Mouse (Mus musculus): Measurements from ENCODE around the gene Myl7.
"Not testable (repeated sequence)": the region's sequence is repeated elsewhere in the genome, so short reads cannot be mapped to it uniquely, and the experiment has no call there.

Gene Myl7

DNA sequence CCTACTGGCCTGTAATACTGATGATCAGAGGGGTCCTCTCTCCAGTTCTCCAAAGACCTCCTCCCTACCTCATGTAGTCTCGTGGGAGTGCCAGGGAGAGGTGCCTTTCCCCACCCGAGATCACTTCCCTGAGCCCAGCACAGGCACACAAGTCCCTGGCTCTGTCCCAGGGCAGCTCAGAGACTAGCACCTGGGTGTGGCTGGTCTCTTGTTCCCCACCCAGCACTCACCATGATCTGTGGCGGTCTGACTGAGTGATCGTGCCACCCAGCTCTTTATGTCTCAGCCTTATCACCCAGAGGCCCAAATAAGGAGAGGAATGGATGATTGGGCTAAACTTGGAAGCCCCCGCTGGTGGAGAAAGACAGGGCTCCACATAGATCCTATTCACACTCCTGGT is at the start of gene Myl7:
Gene Myl7 (minus strand): TSS at position 252 of the 400 bp plus-strand sequence.
- no peak for DNase-seq

DNA sequence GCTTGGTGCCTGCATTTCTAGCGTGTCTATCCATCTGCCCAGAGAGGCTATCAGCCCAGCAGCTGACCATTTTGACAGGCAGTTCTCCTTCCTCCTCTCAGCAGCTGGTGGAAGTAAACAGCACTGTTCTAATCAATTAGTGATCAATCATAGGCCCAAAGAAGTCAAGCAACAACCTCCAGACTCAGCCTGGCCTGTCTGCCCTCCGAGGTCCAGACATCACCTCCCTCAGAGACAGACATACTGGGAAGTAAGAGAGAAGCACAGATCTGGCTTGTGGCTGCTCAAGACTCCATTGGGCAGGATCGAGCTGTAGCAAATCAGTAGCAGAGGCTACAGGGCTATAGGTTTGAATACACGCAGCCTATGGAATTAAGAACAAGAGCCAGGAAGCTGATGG is 49.2 kb upstream of the Myl7 start:
- no peak for DNase-seq

GRCm38 (mm10) chr11:5945096-5945495 is 46.5 kb upstream of the Myl7 start:
- no peak for DNase-seq

DNA sequence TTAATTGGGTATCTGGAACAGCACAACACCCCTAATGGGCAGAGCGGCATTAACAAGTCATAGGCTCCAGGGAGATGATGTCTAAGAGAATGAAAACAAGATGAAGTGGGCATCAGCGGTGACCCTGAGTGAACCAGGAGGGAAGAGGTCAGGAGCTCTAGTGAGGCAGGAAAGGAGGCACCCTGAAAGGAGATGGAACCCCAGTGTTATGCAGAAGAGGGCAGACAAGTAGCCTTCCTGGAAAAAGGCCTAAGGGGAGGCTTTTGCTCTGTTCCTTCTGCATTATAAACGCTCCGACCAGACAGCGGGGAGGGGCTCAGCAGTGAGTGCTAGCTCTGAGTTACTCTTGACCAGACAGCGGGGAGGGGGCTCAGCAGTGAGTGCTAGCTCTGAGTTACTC is 44.4 kb upstream of the Myl7 start:
- no peak for DNase-seq

DNA sequence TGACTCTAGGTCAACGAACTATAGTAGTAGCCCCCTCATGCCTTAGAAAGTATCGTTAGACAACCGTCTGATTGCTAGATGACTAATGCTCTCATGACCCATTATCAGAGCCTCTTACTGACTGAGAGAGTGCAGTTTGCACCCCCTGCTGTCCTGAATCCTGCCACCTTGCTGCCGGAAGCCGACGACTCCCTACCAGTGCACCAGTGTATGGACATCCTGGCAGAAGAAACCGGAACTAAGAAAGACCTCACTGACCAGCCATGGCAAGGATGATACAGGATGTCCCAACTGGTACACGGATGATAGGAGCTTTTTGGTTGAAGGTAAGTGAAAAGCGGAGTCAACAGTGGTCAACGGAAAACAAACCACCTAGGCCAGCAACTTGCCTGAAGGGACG is 35.9 kb upstream of the Myl7 start:
- DNase-seq = not testable (repeated sequence)

GRCm38 (mm10) chr11:5931947-5932346 is 33.4 kb upstream of the Myl7 start:
- DNase-seq = peak; percentile 44 to 46

GRCm38 (mm10) chr11:5930578-5930977 is 32.0 kb upstream of the Myl7 start:
- DNase-seq = no peak

DNA sequence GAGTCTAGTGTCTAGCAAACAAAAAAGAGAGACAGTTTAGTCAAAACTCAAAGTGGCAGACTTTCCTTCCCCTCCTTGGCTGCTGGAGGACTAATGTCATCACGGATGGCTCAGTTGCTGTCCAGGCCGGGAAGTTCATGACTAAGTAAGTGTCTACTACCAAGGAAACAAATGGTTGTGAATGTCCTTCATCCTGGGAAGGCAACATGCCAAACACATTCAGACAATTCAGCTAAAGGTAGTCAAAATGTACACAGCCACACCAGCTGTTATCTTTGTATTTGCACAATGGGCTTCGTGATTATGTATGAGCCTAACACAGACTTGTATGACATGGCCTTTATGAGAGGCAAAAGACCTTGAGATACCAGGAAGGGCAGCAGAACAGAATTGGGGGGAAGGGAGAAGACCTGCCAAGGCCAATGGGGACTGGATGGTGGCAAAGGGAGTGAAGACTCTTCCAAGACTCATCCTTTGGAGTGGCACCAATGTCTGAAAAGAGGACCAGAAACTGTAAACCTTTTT is 28.2 kb upstream of the Myl7 start:
- no peak for DNase-seq

DNA sequence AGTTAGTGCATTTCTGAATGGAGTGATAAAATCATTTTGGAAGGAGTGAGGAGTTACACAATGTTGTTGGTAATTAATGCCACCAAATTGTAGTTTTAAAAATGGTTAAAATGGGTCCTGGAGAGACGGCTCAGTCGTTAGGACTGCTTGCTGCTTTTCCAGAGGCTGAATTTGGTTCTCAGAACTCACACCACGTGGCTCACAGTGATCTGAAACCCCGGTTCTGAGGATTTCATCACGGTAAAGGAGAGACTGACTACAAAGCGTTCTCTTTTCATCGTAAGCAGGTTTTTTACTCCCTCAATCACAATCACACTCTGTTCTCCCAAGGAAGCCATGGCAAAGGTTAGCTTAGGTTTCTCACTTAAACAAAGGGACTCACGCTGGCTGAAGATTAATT is 26.1 kb upstream of the Myl7 start:
- DNase-seq = no peak

GRCm38 (mm10) chr11:5920323-5920960 is 21.9 kb upstream of the Myl7 start:
- peak; percentile 54 to 59 for DNase-seq

GRCm38 (mm10) chr11:5919606-5920005 is 21.0 kb upstream of the Myl7 start:
- no peak for DNase-seq

DNA sequence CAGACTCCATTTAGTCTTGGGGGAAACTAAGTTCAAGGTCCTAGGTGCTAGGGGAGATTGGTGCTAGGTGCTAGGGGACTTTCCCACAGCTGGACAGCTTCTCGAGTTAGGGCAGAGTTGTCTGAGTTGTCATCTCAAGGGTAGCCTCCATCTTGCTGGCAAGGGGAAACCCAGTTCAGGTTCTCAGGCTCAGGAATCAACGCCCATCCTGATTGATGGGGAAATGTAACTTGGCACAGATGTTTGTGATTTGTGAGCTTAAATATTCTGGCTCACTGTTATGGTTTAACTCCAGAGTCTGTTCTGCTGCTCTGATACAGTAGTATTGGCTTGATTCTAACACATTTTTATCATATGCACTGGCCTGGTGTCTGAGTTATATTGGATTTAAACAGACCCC is 19.5 kb upstream of the Myl7 start:
- DNase-seq = no peak

DNA sequence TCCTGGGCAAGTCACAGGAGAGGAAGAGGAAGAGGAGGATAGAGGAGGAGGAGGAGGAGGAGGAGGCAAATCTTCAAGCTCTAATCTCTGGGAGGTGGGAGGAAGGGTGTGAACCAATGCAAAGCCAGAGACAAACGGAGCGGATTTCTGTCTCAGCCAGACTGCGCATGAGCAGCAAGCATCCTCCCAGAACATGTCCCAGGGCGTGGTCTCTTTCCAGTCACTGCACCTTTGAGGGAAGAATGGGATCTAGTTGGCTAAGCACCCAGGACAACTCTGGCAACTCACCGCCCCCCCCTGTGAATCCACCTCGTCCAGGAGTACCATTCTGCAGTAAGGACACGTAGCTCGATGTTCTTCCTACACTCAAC is 17.6 kb upstream of the Myl7 start:
- DNase-seq = no peak

- no peak for DNase-seq
Measured at GRCm38 (mm10) chr11:5915429-5916177, 17.0 kb upstream of the Myl7 start.

- DNase-seq = no peak
Measured at GRCm38 (mm10) chr11:5914940-5915339, 16.4 kb upstream of the Myl7 start.

- no peak for DNase-seq
Measured at GRCm38 (mm10) chr11:5913936-5914335, 15.4 kb upstream of the Myl7 start.

GRCm38 (mm10) chr11:5913256-5913655 is 14.7 kb upstream of the Myl7 start:
- no peak for DNase-seq

GRCm38 (mm10) chr11:5912635-5913034 is 14.1 kb upstream of the Myl7 start:
- DNase-seq = peak; percentile 79 to 81

DNA sequence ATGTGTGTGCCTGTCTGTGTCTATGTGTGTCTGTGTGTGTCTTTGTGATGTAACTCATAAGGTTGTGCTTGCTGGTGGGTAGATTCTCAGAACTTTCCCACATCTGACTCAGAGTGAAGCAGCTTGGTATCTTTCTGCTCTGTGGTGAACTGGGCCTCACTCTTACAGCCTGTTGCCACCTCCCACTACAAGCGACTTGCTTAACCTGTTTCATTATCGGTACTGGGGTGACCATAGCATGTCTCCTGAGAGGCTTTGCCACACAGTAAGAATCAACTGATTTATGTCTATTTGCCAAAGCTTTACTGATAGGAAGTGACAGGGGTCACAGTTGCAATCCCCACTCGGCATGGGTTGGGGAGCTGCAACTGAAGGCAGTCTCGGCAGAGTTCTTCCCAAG is 10.1 kb upstream of the Myl7 start:
- no peak for DNase-seq

DNA sequence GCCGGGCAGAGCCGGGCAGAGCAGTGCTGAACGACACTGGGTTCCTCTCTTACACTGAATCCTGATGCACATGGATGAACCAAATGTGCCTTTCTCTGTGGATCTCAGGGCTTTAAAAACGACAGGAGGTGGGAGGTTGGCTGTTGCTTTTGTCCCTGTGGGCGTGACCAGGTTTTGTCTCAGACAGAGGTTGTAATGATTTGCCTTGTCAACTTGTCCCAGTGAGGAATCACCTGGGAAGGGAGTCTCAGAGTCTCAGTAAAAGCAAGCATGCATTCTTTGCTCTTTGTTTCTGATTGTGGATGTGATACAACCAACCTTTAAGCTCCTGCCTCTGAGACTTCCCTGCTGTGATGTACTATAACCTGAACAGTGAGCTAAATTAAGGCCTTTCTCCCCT is 8.5 kb upstream of the Myl7 start:
- DNase-seq = no peak

DNA sequence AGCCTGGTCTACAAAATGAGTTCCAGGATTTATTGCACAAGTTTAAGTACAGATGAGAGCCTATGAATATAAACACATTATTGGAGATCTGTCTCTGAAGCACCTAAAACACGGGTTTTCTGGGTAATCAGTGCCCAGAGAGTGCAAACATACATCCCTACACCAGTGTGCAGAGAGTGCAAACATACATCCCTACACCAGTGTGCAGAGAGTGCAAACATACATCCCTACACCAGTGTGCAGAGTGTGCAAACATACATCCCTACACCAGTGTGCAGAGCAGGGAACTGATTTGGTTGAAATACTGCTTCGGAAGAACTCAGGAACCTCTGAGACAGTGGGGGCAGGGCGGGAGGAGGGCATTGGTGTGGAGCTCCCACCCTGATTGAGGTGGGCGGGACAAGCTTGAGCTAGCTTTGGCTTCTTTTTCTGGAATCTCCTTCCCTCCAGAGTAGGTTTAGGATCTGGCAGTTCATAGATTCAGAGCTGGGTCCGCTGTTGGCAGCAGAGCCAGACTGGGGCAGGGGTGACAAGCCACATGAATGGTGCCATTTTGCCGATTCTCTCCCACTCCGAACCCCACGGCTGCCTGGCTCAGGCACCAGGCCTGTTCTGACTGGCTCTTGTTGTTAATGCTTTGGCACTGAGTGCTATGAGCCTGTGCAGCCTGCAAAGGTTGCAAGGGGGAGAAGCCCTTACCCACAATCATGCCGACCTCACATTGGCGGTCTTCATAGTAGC is 7.4 kb upstream of the Myl7 start:
- DNase-seq = peak in 1 of 2 experiments; percentile 27

GRCm38 (mm10) chr11:5904871-5905270 is 6.3 kb upstream of the Myl7 start:
- DNase-seq = no peak

- DNase-seq = no peak
Measured at GRCm38 (mm10) chr11:5904357-5904756, 5.8 kb upstream of the Myl7 start.

- DNase-seq = no peak
Measured at GRCm38 (mm10) chr11:5903844-5904243, 5.3 kb upstream of the Myl7 start.
